Mouse (Mus musculus) CH12.LX (cell line): ENCODE data around the gene Pes1. TPM values are rescaled to one million over a fixed set of nuclear protein-coding genes. Genes with fewer than 3 reads are reported as not detected.

ENCODE experiments used
- DNase-seq: peaks from one replicate; pipeline ENCODE4 v3.0.0-alpha.2; 2013; ENCODE audit errors: extremely low read depth
- H3K27ac ChIP-seq: 2 replicates; pipeline ENCODE4 v1.5.1; 2012; ENCODE audit warnings: low read depth, mild to moderate bottlenecking, control low read depth, moderate library complexity; ENCODE audit not compliant: insufficient read depth
- H3K27me3 ChIP-seq: replicated peaks from 2 replicates; pipeline ENCODE3; 2012; ENCODE audit warnings: inconsistent platforms
- H3K36me3 ChIP-seq, 2 experiments: replicated peaks in 1 of 2; 2 replicates each; pipeline versions ENCODE3 to v1.6.1; 2012; ENCODE audit warnings: inconsistent platforms in 1 of 2, low read length in 1 of 2, mild to moderate bottlenecking in 1 of 2, mixed read lengths in 1 of 2, moderate library complexity in 1 of 2; ENCODE audit not compliant: control insufficient read depth in 1 of 2, insufficient read depth in 1 of 2
- H3K4me1 ChIP-seq, 2 experiments: 2 replicates each; pipeline ENCODE4 v1.6.1; 2012; ENCODE audit warnings: inconsistent platforms in 1 of 2, moderate library complexity in 1 of 2; ENCODE audit not compliant: insufficient read depth in 2 of 2, control insufficient read depth in 1 of 2
- H3K4me2 ChIP-seq: 2 replicates; pipeline ENCODE4 v1.6.1; 2012; ENCODE audit warnings: low read depth, mild to moderate bottlenecking, control low read depth; ENCODE audit not compliant: poor library complexity, insufficient read depth, severe bottlenecking
- H3K4me3 ChIP-seq, 3 experiments: fragments of 150-350 bp in 1 of 3; sonication (generic) in 1 of 3; replicated peaks in 1 of 3; 2 replicates each; pipeline versions ENCODE3 to v1.5.1; 2011 to 2012; ENCODE audit warnings: low read depth in 2 of 3, low read length in 2 of 3, mild to moderate bottlenecking in 2 of 3, moderate library complexity in 2 of 3, control low read depth in 1 of 3, improper control_type of control experiment in 1 of 3, inconsistent platforms in 1 of 3, mixed read lengths in 1 of 3; ENCODE audit not compliant: poor library complexity in 1 of 3
- H3K79me2 ChIP-seq: replicated peaks from 2 replicates; pipeline ENCODE4 v1.6.1; 2012; ENCODE audit warnings: mild to moderate bottlenecking, moderate library complexity; ENCODE audit not compliant: control insufficient read depth, poor library complexity, insufficient read depth, severe bottlenecking; ENCODE audit errors: extremely low read depth
- H3K9ac ChIP-seq: 2 replicates; pipeline ENCODE4 v1.6.1; 2012; ENCODE audit warnings: low read depth, mild to moderate bottlenecking, control low read depth, moderate library complexity; ENCODE audit not compliant: insufficient read depth
- H3K9me3 ChIP-seq: replicated peaks from 2 replicates; pipeline ENCODE3; 2012; ENCODE audit warnings: low read length, inconsistent platforms, mixed read lengths
- BHLHE40 ChIP-seq: IDR thresholded peaks from 2 replicates; pipeline ENCODE4 v1.6.1; 2011; ENCODE audit warnings: mild to moderate bottlenecking, low read depth, low read length, improper control_type of control experiment
- CTCF ChIP-seq, 2 experiments: IDR thresholded peaks in 1 of 2; conservative IDR thresholded peaks in 1 of 2; 2 replicates each; pipeline ENCODE4 v1.5.1; 2011 to 2012; ENCODE audit warnings: low read depth in 2 of 2, low read length in 2 of 2, improper control_type of control experiment in 1 of 2, inconsistent platforms in 1 of 2, mild to moderate bottlenecking in 1 of 2, moderate library complexity in 1 of 2
- E2F4 ChIP-seq: IDR thresholded peaks from 2 replicates; pipeline ENCODE4 v1.6.1; 2011; ENCODE audit warnings: low read depth, low read length, improper control_type of control experiment; ENCODE audit not compliant: insufficient replicate concordance
- EP300 ChIP-seq: IDR thresholded peaks from 2 replicates; pipeline ENCODE4 v1.6.1; 2011; ENCODE audit warnings: low read length, improper control_type of control experiment
- GABPA ChIP-seq: IDR thresholded peaks from 2 replicates; pipeline ENCODE4 v1.6.1; 2012; ENCODE audit warnings: low read depth, low read length, improper control_type of control experiment, inconsistent platforms; ENCODE audit not compliant: insufficient replicate concordance
- IRF4 ChIP-seq: IDR thresholded peaks from 2 replicates; pipeline ENCODE4 v1.6.1; 2014; ENCODE audit warnings: low read depth, mild to moderate bottlenecking, inconsistent platforms, low read length, improper control_type of control experiment
- MAFK ChIP-seq: IDR thresholded peaks from 2 replicates; pipeline ENCODE4 v1.6.1; 2011; ENCODE audit warnings: low read length, improper control_type of control experiment; ENCODE audit not compliant: insufficient replicate concordance
- MAZ ChIP-seq: IDR thresholded peaks from 2 replicates; pipeline ENCODE4 v1.6.1; 2012; ENCODE audit warnings: low read depth, mild to moderate bottlenecking, inconsistent platforms, low read length, improper control_type of control experiment, moderate library complexity
- MEF2A ChIP-seq: IDR thresholded peaks from 2 replicates; pipeline ENCODE4 v1.6.1; 2014; ENCODE audit warnings: low read depth, mild to moderate bottlenecking, inconsistent platforms, low read length, improper control_type of control experiment, borderline replicate concordance
- NELFE ChIP-seq: IDR thresholded peaks from 2 replicates; pipeline ENCODE4 v1.6.1; 2011; ENCODE audit warnings: low read depth, low read length, improper control_type of control experiment
- NRF1 ChIP-seq: IDR thresholded peaks from 2 replicates; pipeline ENCODE4 v1.6.1; 2014; ENCODE audit warnings: low read depth, mild to moderate bottlenecking, inconsistent platforms, low read length, improper control_type of control experiment, moderate library complexity
- PAX5 ChIP-seq: IDR thresholded peaks from 2 replicates; pipeline ENCODE4 v1.6.1; 2012; ENCODE audit warnings: low read length, inconsistent platforms, mixed read lengths
- RAD21 ChIP-seq: IDR thresholded peaks from 2 replicates; pipeline ENCODE4 v1.6.1; 2011; ENCODE audit warnings: low read depth, mild to moderate bottlenecking, low read length, improper control_type of control experiment, moderate library complexity
- RCOR1 ChIP-seq: conservative IDR thresholded peaks from 2 replicates; pipeline ENCODE4 v1.6.1; 2012; ENCODE audit warnings: low read depth, mild to moderate bottlenecking, inconsistent platforms, low read length, improper control_type of control experiment
- SIN3A ChIP-seq: IDR thresholded peaks from 2 replicates; pipeline ENCODE4 v1.6.1; 2012; ENCODE audit warnings: low read length, improper control_type of control experiment, inconsistent platforms
- TCF12 ChIP-seq: IDR thresholded peaks from 2 replicates; pipeline ENCODE4 v1.6.1; 2014; ENCODE audit warnings: low read depth, mild to moderate bottlenecking, inconsistent platforms, low read length, improper control_type of control experiment
- USF2 ChIP-seq: conservative IDR thresholded peaks from 2 replicates; pipeline ENCODE4 v1.6.1; 2011; ENCODE audit warnings: low read depth, low read length, improper control_type of control experiment
- ZC3H11A ChIP-seq: IDR thresholded peaks from 2 replicates; pipeline ENCODE4 v1.6.1; 2012; ENCODE audit warnings: low read depth, mild to moderate bottlenecking, inconsistent platforms, low read length, improper control_type of control experiment
- ZKSCAN1 ChIP-seq: IDR thresholded peaks from 2 replicates; pipeline ENCODE4 v1.6.1; 2012; ENCODE audit warnings: low read depth, inconsistent platforms, low read length, improper control_type of control experiment, borderline replicate concordance
- ZMIZ1 ChIP-seq: IDR thresholded peaks from 2 replicates; pipeline ENCODE4 v1.6.1; 2012; ENCODE audit warnings: low read depth, mild to moderate bottlenecking, inconsistent platforms, low read length, improper control_type of control experiment
- ZNF384 ChIP-seq: IDR thresholded peaks from 2 replicates; pipeline ENCODE4 v1.6.1; 2012; ENCODE audit warnings: low read depth, low read length, improper control_type of control experiment, inconsistent platforms
- dilution Hi-C: fragments of 300-500 bp; cut with MboI; formaldehyde crosslinking; loops from 2 replicates; pipeline ENCODE4 v1.14.3; 2020; ENCODE audit warnings: low sequenced_read_pairs; ENCODE audit not compliant: extremely low pct_unique_long_range_greater_than_20kb, extremely low pct_ligation_motif_present
- in situ Hi-C: fragments of 300-500 bp; cut with MboI; formaldehyde crosslinking; loops from 3 replicates; pipeline ENCODE4 v1.14.3; 2019; ENCODE audit warnings: low sequenced_read_pairs, low pct_ligation_motif_present, low pct_unique_long_range_greater_than_20kb, mixed read lengths
- polyA plus RNA-seq: library from polyadenylated mRNA; unstranded; fragments of >175 nt; gene quantifications from 2 replicates; pipeline ENCODE4 v1.2.1, GENCODE M21; 2012; ENCODE audit warnings: low read depth; ENCODE audit not compliant: insufficient read length
- total RNA-seq, 2 experiments: library from RNA; depleted of rRNA; stranded (reverse); fragments of 300-350 nt in 1 of 2; fragments of >200 nt in 1 of 2; gene quantifications; 2 replicates each; pipeline ENCODE4 v1.2.3; 2012 to 2014

Gene Pes1
- total and polyA plus RNA-seq, 3 experiments = 120 to 311 (median 226) TPM

- TF ChIP-seq BHLHE40 (no peak), ZC3H11A (no peak), MEF2A (no peak), MAZ (no peak), GABPA (no peak), E2F4 (no peak), ZNF384 (no peak), PAX5 (no peak), NELFE (no peak)
- DNase-seq = no peak
- Histone ChIP-seq H3K27ac (no peak overlapping the region), H3K4me3 (no peak overlapping the region), H3K79me2 (no peaks in the 10 kb centered on the region), H3K9ac (no peak overlapping the region), H3K4me1 (peaks cover 7 to 9% of the 10 kb centered on the region in 2 experiments), H3K4me2 (no peak overlapping the region), H3K36me3 (no peaks in the 10 kb centered on the region), H3K9me3 (peaks cover 3% of the 10 kb centered on the region), H3K27me3 (peaks cover 2% of the 10 kb centered on the region)
- dilution Hi-C loops (no loop called here), in situ Hi-C loops (no loop called here)
Observed at GRCm38 (mm10) chr11:3993914-3994313, 30.1 kb downstream of the Pes1 start.

GRCm38 (mm10) chr11:3995511-3995910 lies 31.7 kb downstream of the Pes1 start:
- Histone ChIP-seq H3K9ac (no peak overlapping the region), H3K9me3 (peaks cover 3% of the 10 kb centered on the region), H3K79me2 (no peaks in the 10 kb centered on the region), H3K4me1 (peaks cover 7 to 9% of the 10 kb centered on the region in 2 experiments), H3K4me3 (no peak overlapping the region), H3K4me2 (no peak overlapping the region), H3K27me3 (peaks cover 2% of the 10 kb centered on the region), H3K27ac (no peak overlapping the region), H3K36me3 (no peaks in the 10 kb centered on the region)
- in situ Hi-C loops = no loop called here
- TF ChIP-seq CTCF (conservative IDR thresholded peaks at IDR 0.05 in 1 of 2, IDR thresholded peaks at IDR 0.05 in 1 of 2; ENCODE audit: low read depth in 2 of 2, low read length in 2 of 2) = 0 out of 4 replicates have a peak, but pooled peaks of 1 of the 2 experiments have one; percentile 9
- TF ChIP-seq USF2 = no peak
- dilution Hi-C loops = no loop called here
- DNase-seq = no peak

DNA sequence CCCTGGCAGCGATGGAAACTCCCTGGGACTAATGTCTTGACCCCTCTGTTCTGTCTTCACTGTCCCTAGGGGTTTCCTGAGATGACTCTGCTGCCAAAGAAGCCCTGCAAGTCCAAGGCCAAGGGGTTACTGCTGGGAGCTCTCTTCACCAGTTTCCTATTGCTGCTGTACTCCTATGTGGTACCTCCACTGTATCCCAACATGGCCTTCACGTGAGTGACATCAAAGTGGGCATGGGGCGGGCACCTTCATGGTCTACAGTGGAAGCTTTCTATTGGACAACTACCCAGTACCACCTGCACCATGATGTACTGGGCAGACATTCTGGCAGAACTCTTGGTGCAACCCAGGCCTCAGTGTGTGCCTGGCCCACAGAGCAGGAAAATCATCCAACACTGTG lies 33.1 kb downstream of the Pes1 start:
- H3K9me3 ChIP-seq = peaks cover 3% of the 10 kb centered on the region
- in situ Hi-C loops (no loop called here), dilution Hi-C loops (no loop called here)
- no peak for DNase-seq
- peaks cover 7 to 9% of the 10 kb centered on the region in 2 experiments for H3K4me1 ChIP-seq
- H3K36me3 ChIP-seq = no peaks in the 10 kb centered on the region
- no peak overlapping the region for H3K27ac ChIP-seq
- peaks cover 2% of the 10 kb centered on the region for H3K27me3 ChIP-seq
- H3K9ac ChIP-seq = no peak overlapping the region
- no peak overlapping the region for H3K4me2 ChIP-seq
- TF ChIP-seq RAD21 (no peak), ZMIZ1 (no peak), ZKSCAN1 (no peak), NRF1 (no peak), E2F4 (no peak), IRF4 (no peak), MAFK (no peak), EP300 (no peak), TCF12 (no peak), SIN3A (no peak), MEF2A (no peak), RCOR1 (no peak)
- TF ChIP-seq, all 38 proteins: peak for 0
- Histone ChIP-seq H3K79me2 (no peaks in the 10 kb centered on the region), H3K4me3 (no peak overlapping the region)
